Mouse (Mus musculus) intestine, embryonic 14.5 days (tissue): ENCODE data around the gene 6430628N08Rik. TPM values are rescaled to one million over a fixed set of nuclear protein-coding genes. Genes with fewer than 3 reads are reported as not detected.

Experiments
- ATAC-seq: fragments of 200-750 bp; cut with Nextera tagmentation; replicated peaks from 2 replicates; pipeline ENCODE4 v1.8.0; 2017; ENCODE audit warnings: low read depth, moderate number of reproducible peaks, moderate TSS enrichment, moderate library complexity; ENCODE audit not compliant: low FRiP score, low TSS enrichment
- DNase-seq: peaks from one replicate; pipeline ENCODE4 v3.0.0-alpha.2; 2018; ENCODE audit warnings: low spot score
- H3K27ac ChIP-seq: fragments of 300-500 bp; sonication (generic); 2 replicates; pipeline ENCODE4 v1.5.1; 2014; ENCODE audit warnings: low read depth, mild to moderate bottlenecking, control low read depth
- H3K27me3 ChIP-seq: fragments of 300-500 bp; sonication (generic); replicated peaks from 2 replicates; pipeline ENCODE4 v1.6.1; 2014; ENCODE audit warnings: low read length, control low read depth; ENCODE audit not compliant: control insufficient read depth, insufficient read depth
- H3K36me3 ChIP-seq: fragments of 300-500 bp; sonication (generic); 2 replicates; pipeline ENCODE4 v1.6.1; 2014; ENCODE audit warnings: low read length, control low read depth; ENCODE audit not compliant: control insufficient read depth, insufficient read depth
- H3K4me1 ChIP-seq: fragments of 300-500 bp; sonication (generic); replicated peaks from 2 replicates; pipeline ENCODE4 v1.6.1; 2014; ENCODE audit warnings: low read length, control low read depth, mixed read lengths; ENCODE audit not compliant: control insufficient read depth, insufficient read depth
- H3K4me2 ChIP-seq: fragments of 300-500 bp; sonication (generic); 2 replicates; pipeline ENCODE4 v1.6.1; 2014; ENCODE audit warnings: low read length
- H3K4me3 ChIP-seq: fragments of 300-500 bp; sonication (generic); 2 replicates; pipeline ENCODE4 v1.5.1; 2014; ENCODE audit warnings: low read depth, low read length, control low read depth, mixed read lengths
- H3K9ac ChIP-seq: fragments of 300-500 bp; sonication (generic); 2 replicates; pipeline ENCODE4 v1.6.1; 2014; ENCODE audit warnings: mild to moderate bottlenecking, low read length
- H3K9me3 ChIP-seq: fragments of 300-500 bp; sonication (generic); 2 replicates; pipeline ENCODE4 v1.6.1; 2016; ENCODE audit warnings: low read length, control low read depth; ENCODE audit not compliant: control insufficient read depth
- WGBS: fragments of 180-500 bp; shearing (Covaris S2); extraction: QIAGEN DNeasy Blood & Tissue Kit; methylation state at CpG from one replicate; pipeline ENCODE4 v1.1.7; 2014; 5-methylcytosine and 5-hydroxymethylcytosine counted together
- polyA plus RNA-seq: library from polyadenylated mRNA; unstranded; fragments of >200 nt; fragmentation: Nextera tagmentation; extraction: Ambion mirVana; gene quantifications from 2 replicates; pipeline ENCODE4 v1.2.1, GENCODE M21; 2014

6430628N08Rik gene
- polyA plus RNA-seq, 1 experiment from 2014 or later = not detected

- Histone ChIP-seq H3K4me1 (no peaks in the 10 kb centered on the region), H3K27me3 (no peaks in the 10 kb centered on the region), H3K9me3 (no peaks in the 10 kb centered on the region), H3K4me3 (no peak overlapping the region), H3K27ac (no peak overlapping the region), H3K36me3 (peaks cover 37% of the 10 kb centered on the region), H3K9ac (no peak overlapping the region), H3K4me2 (no peak overlapping the region)
- 59% methylated on average over 6 of the region's 6 CpGs for WGBS
- ATAC-seq (no peak), DNase-seq (no peak)
Observed at GRCm38 (mm10) chr4:115855100-115855499, 35.4 kb upstream of the 6430628N08Rik start.

GRCm38 (mm10) chr4:115855609-115856008, 34.9 kb upstream of the 6430628N08Rik start:
- no peak for DNase-seq
- H3K4me3 ChIP-seq = no peak overlapping the region
- no peaks in the 10 kb centered on the region for H3K9me3 ChIP-seq
- H3K27me3 ChIP-seq = no peaks in the 10 kb centered on the region
- no peaks in the 10 kb centered on the region for H3K4me1 ChIP-seq
- H3K36me3 ChIP-seq = peaks cover 36% of the 10 kb centered on the region
- ATAC-seq = no peak
- H3K9ac ChIP-seq = no peak overlapping the region
- no peak overlapping the region for H3K4me2 ChIP-seq
- no peak overlapping the region for H3K27ac ChIP-seq
- 82% methylated on average over 4 of the region's 4 CpGs for WGBS

- no peaks in the 10 kb centered on the region for H3K27me3 ChIP-seq
- H3K4me2 ChIP-seq = no peak overlapping the region
- no peak overlapping the region for H3K4me3 ChIP-seq
- H3K9ac ChIP-seq = no peak overlapping the region
- WGBS = 70% methylated on average over 4 of the region's 4 CpGs
- H3K27ac ChIP-seq = no peak overlapping the region
- H3K9me3 ChIP-seq = no peaks in the 10 kb centered on the region
- no peak for DNase-seq
- H3K4me1 ChIP-seq = no peaks in the 10 kb centered on the region
- ATAC-seq = no peak
- H3K36me3 ChIP-seq = peaks cover 35% of the 10 kb centered on the region
Observed at GRCm38 (mm10) chr4:115856282-115856681, 34.2 kb upstream of the 6430628N08Rik start.

GRCm38 (mm10) chr4:115857293-115857883, 33.1 kb upstream of the 6430628N08Rik start:
- no peak overlapping the region for H3K27ac ChIP-seq
- peaks cover 37% of the 10 kb centered on the region for H3K36me3 ChIP-seq
- no peaks in the 10 kb centered on the region for H3K27me3 ChIP-seq
- no peaks in the 10 kb centered on the region for H3K9me3 ChIP-seq
- H3K4me1 ChIP-seq = no peaks in the 10 kb centered on the region
- WGBS = 84% methylated on average over 9 of the region's 9 CpGs
- H3K9ac ChIP-seq = no peak overlapping the region
- H3K4me3 ChIP-seq = no peak overlapping the region
- DNase-seq (no peak), ATAC-seq (no peak)
- no peak overlapping the region for H3K4me2 ChIP-seq

GRCm38 (mm10) chr4:115863352-115863751, 27.1 kb upstream of the 6430628N08Rik start:
- Histone ChIP-seq H3K27ac (no peak overlapping the region), H3K4me3 (no peak overlapping the region), H3K27me3 (no peaks in the 10 kb centered on the region), H3K9me3 (no peaks in the 10 kb centered on the region), H3K4me1 (no peaks in the 10 kb centered on the region), H3K9ac (no peak overlapping the region), H3K4me2 (no peak overlapping the region), H3K36me3 (peaks cover 40% of the 10 kb centered on the region)
- no peak for ATAC-seq
- DNase-seq = no peak
- 65% methylated on average over 7 of the region's 7 CpGs for WGBS

- DNase-seq (no peak), ATAC-seq (no peak)
- WGBS = 22% methylated on average over 10 of the region's 10 CpGs
- H3K4me2 ChIP-seq = no peak overlapping the region
- no peaks in the 10 kb centered on the region for H3K27me3 ChIP-seq
- H3K4me1 ChIP-seq = no peaks in the 10 kb centered on the region
- peaks cover 42% of the 10 kb centered on the region for H3K36me3 ChIP-seq
- H3K4me3 ChIP-seq = no peak overlapping the region
- no peak overlapping the region for H3K27ac ChIP-seq
- H3K9ac ChIP-seq = no peak overlapping the region
- H3K9me3 ChIP-seq = no peaks in the 10 kb centered on the region
Observed at GRCm38 (mm10) chr4:115863880-115864279, 26.6 kb upstream of the 6430628N08Rik start.

GRCm38 (mm10) chr4:115869512-115870210, 20.8 kb upstream of the 6430628N08Rik start:
- H3K36me3 ChIP-seq = peaks cover 37% of the 10 kb centered on the region
- no peaks in the 10 kb centered on the region for H3K27me3 ChIP-seq
- H3K4me1 ChIP-seq = no peaks in the 10 kb centered on the region
- no peak overlapping the region for H3K4me3 ChIP-seq
- DNase-seq (no peak), ATAC-seq (no peak)
- H3K9ac ChIP-seq = no peak overlapping the region
- WGBS = 42% methylated on average over 16 of the region's 16 CpGs
- H3K27ac ChIP-seq = no peak overlapping the region
- H3K4me2 ChIP-seq = no peak overlapping the region
- no peaks in the 10 kb centered on the region for H3K9me3 ChIP-seq

GRCm38 (mm10) chr4:115873231-115873630, 17.2 kb upstream of the 6430628N08Rik start:
- H3K36me3 ChIP-seq = peaks cover 32% of the 10 kb centered on the region
- H3K9me3 ChIP-seq = no peaks in the 10 kb centered on the region
- 0 out of 2 replicates have a peak, but pooled peaks cover 3% of the 10 kb centered on the region for H3K4me1 ChIP-seq

GRCm38 (mm10) chr4:115878216-115878678, 12.2 kb upstream of the 6430628N08Rik start:
- DNase-seq (no peak), ATAC-seq (no peak)
- peaks cover 20% of the 10 kb centered on the region for H3K36me3 ChIP-seq
- 12% methylated on average over 11 of the region's 11 CpGs for WGBS
- no peak overlapping the region for H3K4me2 ChIP-seq
- H3K9me3 ChIP-seq = no peaks in the 10 kb centered on the region
- 0 out of 2 replicates have a peak, but pooled peaks cover 5% of the 10 kb centered on the region for H3K4me1 ChIP-seq
- no peaks in the 10 kb centered on the region for H3K27me3 ChIP-seq
- H3K27ac ChIP-seq = no peak overlapping the region
- H3K4me3 ChIP-seq = no peak overlapping the region
- H3K9ac ChIP-seq = no peak overlapping the region

More at GRCm38 (mm10) chr4:115873231-115873630, 17.2 kb upstream of the 6430628N08Rik start:
- WGBS = 82% methylated on average over 3 of the region's 3 CpGs
- no peaks in the 10 kb centered on the region for H3K27me3 ChIP-seq
- no peak for DNase-seq
- no peak overlapping the region for H3K9ac ChIP-seq
- ATAC-seq = no peak
- H3K4me3 ChIP-seq = no peak overlapping the region
- H3K27ac ChIP-seq = no peak overlapping the region
- no peak overlapping the region for H3K4me2 ChIP-seq
